Mouse (Mus musculus): ENCODE data around the gene Pou2f2. TPM values are rescaled to one million over a fixed set of nuclear protein-coding genes. Genes with fewer than 3 reads are reported as not detected.
"Not testable (repeated sequence)": the region's sequence is repeated elsewhere in the genome, so short reads cannot be mapped to it uniquely, and the experiment has no call there.

Pou2f2 gene
- polyA plus RNA-seq, 1 experiment from 2014 or later, result 3.2 TPM

GRCm38 (mm10) chr7:25058394-25058793 lies 121.1 kb downstream of the Pou2f2 start:
- Histone ChIP-seq H3K4me2 (no peak overlapping the region), H3K27ac (ENCODE audit: low read depth, low read length) (no peak overlapping the region), H3K9ac (ENCODE audit: low read depth, low read length) (no peak overlapping the region), H3K36me3 (ENCODE audit: control insufficient read depth, insufficient read depth, low read length) (peaks cover 24% of the 10 kb centered on the region), H3K4me1 (replicated peaks; ENCODE audit: control insufficient read depth, insufficient read depth, low read length) (no peaks in the 10 kb centered on the region), H3K27me3 (replicated peaks; ENCODE audit: control insufficient read depth, insufficient read depth, low read length) (no peaks in the 10 kb centered on the region), H3K9me3 (ENCODE audit: control insufficient read depth, low read length) (no peaks in the 10 kb centered on the region), H3K4me3 (ENCODE audit: low read depth, low read length) (no peak overlapping the region)
- WGBS, result 84% methylated on average over 8 of the region's 8 CpGs
- ATAC-seq (replicated peaks; ENCODE audit: low FRiP score) (no peak), DNase-seq (ENCODE audit: low spot score) (no peak)

- WGBS, result 87% methylated on average over 5 of the region's 5 CpGs
- Histone ChIP-seq H3K27me3 (replicated peaks; ENCODE audit: control insufficient read depth, insufficient read depth, low read length) (no peaks in the 10 kb centered on the region), H3K36me3 (ENCODE audit: control insufficient read depth, insufficient read depth, low read length) (peaks cover 19% of the 10 kb centered on the region), H3K4me1 (replicated peaks; ENCODE audit: control insufficient read depth, insufficient read depth, low read length) (no peaks in the 10 kb centered on the region), H3K4me2 (no peak overlapping the region), H3K9me3 (ENCODE audit: control insufficient read depth, low read length) (no peaks in the 10 kb centered on the region), H3K9ac (ENCODE audit: low read depth, low read length) (no peak overlapping the region), H3K27ac (ENCODE audit: low read depth, low read length) (no peak overlapping the region), H3K4me3 (ENCODE audit: low read depth, low read length) (no peak overlapping the region)
- no peak for DNase-seq (ENCODE audit: low spot score)
- ATAC-seq (replicated peaks; ENCODE audit: low FRiP score), result no peak
These were observed 121.6 kb downstream of the Pou2f2 start for GRCm38 (mm10) chr7:25057888-25058287.

GRCm38 (mm10) chr7:25056951-25057350 lies 122.6 kb downstream of the Pou2f2 start:
- 67% methylated on average over 4 of the region's 4 CpGs for WGBS

GRCm38 (mm10) chr7:25052587-25052986 lies 126.9 kb downstream of the Pou2f2 start:
- Histone ChIP-seq H3K9me3 (ENCODE audit: control insufficient read depth, low read length) (no peaks in the 10 kb centered on the region), H3K27me3 (replicated peaks; ENCODE audit: control insufficient read depth, insufficient read depth, low read length) (no peaks in the 10 kb centered on the region), H3K4me3 (ENCODE audit: low read depth, low read length) (no peak overlapping the region), H3K4me1 (replicated peaks; ENCODE audit: control insufficient read depth, insufficient read depth, low read length) (no peaks in the 10 kb centered on the region), H3K27ac (ENCODE audit: low read depth, low read length) (peak overlapping the region; percentile 1; the same call in 1 of the 2 replicates), H3K9ac (ENCODE audit: low read depth, low read length) (no peak overlapping the region), H3K4me2 (no peak overlapping the region), H3K36me3 (ENCODE audit: control insufficient read depth, insufficient read depth, low read length) (peaks cover 5% of the 10 kb centered on the region; the same call in 1 of the 2 replicates)
- ATAC-seq (replicated peaks; ENCODE audit: low FRiP score), result peak; percentile 31
- no peak for DNase-seq (ENCODE audit: low spot score)
- 69% methylated on average over 3 of the region's 3 CpGs for WGBS

More at GRCm38 (mm10) chr7:25056951-25057350, 122.6 kb downstream of the Pou2f2 start:
- H3K4me3 ChIP-seq (ENCODE audit: low read depth, low read length), result no peak overlapping the region
- peaks cover 13% of the 10 kb centered on the region; the same call in 1 of the 2 replicates for H3K36me3 ChIP-seq (ENCODE audit: control insufficient read depth, insufficient read depth, low read length)
- no peaks in the 10 kb centered on the region for H3K27me3 ChIP-seq (replicated peaks; ENCODE audit: control insufficient read depth, insufficient read depth, low read length)
- H3K9ac ChIP-seq (ENCODE audit: low read depth, low read length), result no peak overlapping the region
- H3K9me3 ChIP-seq (ENCODE audit: control insufficient read depth, low read length), result no peaks in the 10 kb centered on the region
- DNase-seq (ENCODE audit: low spot score) (no peak), ATAC-seq (replicated peaks; ENCODE audit: low FRiP score) (no peak)
- H3K27ac ChIP-seq (ENCODE audit: low read depth, low read length), result no peak overlapping the region
- H3K4me1 ChIP-seq (replicated peaks; ENCODE audit: control insufficient read depth, insufficient read depth, low read length), result no peaks in the 10 kb centered on the region
- H3K4me2 ChIP-seq, result no peak overlapping the region

- no peak overlapping the region for H3K4me2 ChIP-seq
- H3K27me3 ChIP-seq (replicated peaks; ENCODE audit: control insufficient read depth, insufficient read depth, low read length), result no peaks in the 10 kb centered on the region
- H3K9ac ChIP-seq (ENCODE audit: low read depth, low read length), result no peak overlapping the region
- no peak overlapping the region for H3K4me3 ChIP-seq (ENCODE audit: low read depth, low read length)
- H3K4me1 ChIP-seq (replicated peaks; ENCODE audit: control insufficient read depth, insufficient read depth, low read length), result no peaks in the 10 kb centered on the region
- H3K9me3 ChIP-seq (ENCODE audit: control insufficient read depth, low read length), result no peaks in the 10 kb centered on the region
- WGBS, result 75% methylated on average over 16 of the region's 16 CpGs
- DNase-seq (ENCODE audit: low spot score) (no peak), ATAC-seq (replicated peaks; ENCODE audit: low FRiP score) (no peak)
- H3K36me3 ChIP-seq (ENCODE audit: control insufficient read depth, insufficient read depth, low read length), result peaks cover 2% of the 10 kb centered on the region; the same call in 1 of the 2 replicates
- no peak overlapping the region for H3K27ac ChIP-seq (ENCODE audit: low read depth, low read length)
These were observed 130.1 kb downstream of the Pou2f2 start for GRCm38 (mm10) chr7:25049295-25049930.

GRCm38 (mm10) chr7:25047363-25047762 lies 132.2 kb downstream of the Pou2f2 start:
- Histone ChIP-seq H3K4me2 (no peak overlapping the region), H3K9ac (ENCODE audit: low read depth, low read length) (no peak overlapping the region), H3K27ac (ENCODE audit: low read depth, low read length) (no peak overlapping the region), H3K4me1 (replicated peaks; ENCODE audit: control insufficient read depth, insufficient read depth, low read length) (no peaks in the 10 kb centered on the region), H3K36me3 (ENCODE audit: control insufficient read depth, insufficient read depth, low read length) (peaks cover 4% of the 10 kb centered on the region; the same call in 1 of the 2 replicates), H3K27me3 (replicated peaks; ENCODE audit: control insufficient read depth, insufficient read depth, low read length) (no peaks in the 10 kb centered on the region), H3K9me3 (ENCODE audit: control insufficient read depth, low read length) (no peaks in the 10 kb centered on the region), H3K4me3 (ENCODE audit: low read depth, low read length) (no peak overlapping the region)
- ATAC-seq (replicated peaks; ENCODE audit: low FRiP score), result no peak
- no peak for DNase-seq (ENCODE audit: low spot score)
- 85% methylated on average over 8 of the region's 8 CpGs for WGBS

- H3K9me3 ChIP-seq (ENCODE audit: control insufficient read depth, low read length); DNase-seq (ENCODE audit: low spot score); H3K27ac ChIP-seq (ENCODE audit: low read depth, low read length); H3K4me2 ChIP-seq; ATAC-seq (replicated peaks; ENCODE audit: low FRiP score); H3K4me1 ChIP-seq (replicated peaks; ENCODE audit: control insufficient read depth, insufficient read depth, low read length); H3K27me3 ChIP-seq (replicated peaks; ENCODE audit: control insufficient read depth, insufficient read depth, low read length); H3K9ac ChIP-seq (ENCODE audit: low read depth, low read length); H3K4me3 ChIP-seq (ENCODE audit: low read depth, low read length): not testable (repeated sequence)
- 96% methylated on average over 7 of the region's 7 CpGs for WGBS
- H3K36me3 ChIP-seq (ENCODE audit: control insufficient read depth, insufficient read depth, low read length), result peaks cover 14% of the 10 kb centered on the region; the same call in 1 of the 2 replicates
These were observed 134.9 kb downstream of the Pou2f2 start for GRCm38 (mm10) chr7:25044599-25044998.

GRCm38 (mm10) chr7:25041921-25042320 lies 137.6 kb downstream of the Pou2f2 start:
- ATAC-seq (replicated peaks; ENCODE audit: low FRiP score), result no peak
- Histone ChIP-seq H3K27me3 (replicated peaks; ENCODE audit: control insufficient read depth, insufficient read depth, low read length) (no peaks in the 10 kb centered on the region), H3K4me1 (replicated peaks; ENCODE audit: control insufficient read depth, insufficient read depth, low read length) (no peaks in the 10 kb centered on the region), H3K9me3 (ENCODE audit: control insufficient read depth, low read length) (no peaks in the 10 kb centered on the region), H3K36me3 (ENCODE audit: control insufficient read depth, insufficient read depth, low read length) (peaks cover 15% of the 10 kb centered on the region; the same call in 1 of the 2 replicates), H3K27ac (ENCODE audit: low read depth, low read length) (no peak overlapping the region), H3K4me2 (no peak overlapping the region), H3K4me3 (ENCODE audit: low read depth, low read length) (no peak overlapping the region), H3K9ac (ENCODE audit: low read depth, low read length) (no peak overlapping the region)
- DNase-seq (ENCODE audit: low spot score), result no peak
- 84% methylated on average over 12 of the region's 12 CpGs for WGBS
